Mouse (Mus musculus) ES-Bruce4 (cell line): ENCODE results near the gene Srsf12. TPM values are rescaled to one million over a fixed set of nuclear protein-coding genes. Genes with fewer than 3 reads are reported as not detected.
A peak's percentile ranks its signal among the peaks of the same experiment; 100 is the strongest.

Source experiments
- H3K27ac ChIP-seq: 2 replicates; pipeline ENCODE4 v1.5.1; 2012; ENCODE audit warnings: low read length, inconsistent platforms; ENCODE audit not compliant: insufficient read depth
- H3K27me3 ChIP-seq: 2 replicates; pipeline ENCODE4 v1.6.1; 2012; ENCODE audit warnings: mild to moderate bottlenecking, low read length, inconsistent platforms; ENCODE audit not compliant: control insufficient read depth, poor library complexity, insufficient read depth, severe bottlenecking
- H3K36me3 ChIP-seq: 2 replicates; pipeline ENCODE4 v1.6.1; 2012; ENCODE audit warnings: inconsistent platforms, mild to moderate bottlenecking, low read length, moderate library complexity; ENCODE audit not compliant: control insufficient read depth, poor library complexity, insufficient read depth, severe bottlenecking
- H3K4me1 ChIP-seq: one replicate; pipeline ENCODE4 v1.8.1; 2011; ENCODE audit warnings: low read length; ENCODE audit not compliant: control insufficient read depth, insufficient read depth
- H3K4me3 ChIP-seq: 2 replicates; pipeline ENCODE4 v1.5.1; 2011; ENCODE audit warnings: low read depth, mild to moderate bottlenecking, low read length
- H3K9ac ChIP-seq: 2 replicates; pipeline ENCODE4 v1.6.1; 2012; ENCODE audit warnings: low read depth, mild to moderate bottlenecking, inconsistent platforms; ENCODE audit not compliant: poor library complexity, severe bottlenecking
- H3K9me3 ChIP-seq: replicated peaks from 2 replicates; pipeline ENCODE4 v1.6.1; 2012; ENCODE audit warnings: mild to moderate bottlenecking, low read length, inconsistent platforms; ENCODE audit not compliant: control insufficient read depth, poor library complexity, insufficient read depth, severe bottlenecking
- CTCF ChIP-seq: IDR thresholded peaks from one replicate; pipeline ENCODE4 v1.8.1; 2011; ENCODE audit warnings: low read depth, low read length
- EP300 ChIP-seq: IDR thresholded peaks from 2 replicates; pipeline ENCODE4 v1.6.1; 2011; ENCODE audit warnings: low read depth, low read length; ENCODE audit not compliant: insufficient read depth
- POLR2A ChIP-seq: IDR thresholded peaks from one replicate; pipeline ENCODE4 v1.8.1; 2011; ENCODE audit warnings: low read length; ENCODE audit not compliant: insufficient read depth
- polyA plus RNA-seq: library from polyadenylated mRNA; stranded (reverse); fragments of >200 nt; gene quantifications from 2 replicates; pipeline ENCODE4 v1.2.4, GENCODE M21; 2011; ENCODE audit warnings: low read depth; ENCODE audit not compliant: missing spikeins, insufficient read depth, insufficient read length

The Srsf12 gene
- polyA plus RNA-seq, 1 experiment, result 6.2 TPM

- Histone ChIP-seq H3K27me3 (no peaks in the 10 kb centered on the region), H3K4me3 (no peak overlapping the region), H3K9ac (no peak overlapping the region), H3K4me1 (peaks cover 4% of the 10 kb centered on the region), H3K9me3 (no peaks in the 10 kb centered on the region), H3K27ac (no peak overlapping the region), H3K36me3 (no peaks in the 10 kb centered on the region)
- TF ChIP-seq POLR2A (no peak), EP300 (peak; percentile 71; the same call in 1 of the 2 replicates)
These were observed 10.7 kb upstream of the Srsf12 start for GRCm38 (mm10) chr4:33198117-33198516.

DNA sequence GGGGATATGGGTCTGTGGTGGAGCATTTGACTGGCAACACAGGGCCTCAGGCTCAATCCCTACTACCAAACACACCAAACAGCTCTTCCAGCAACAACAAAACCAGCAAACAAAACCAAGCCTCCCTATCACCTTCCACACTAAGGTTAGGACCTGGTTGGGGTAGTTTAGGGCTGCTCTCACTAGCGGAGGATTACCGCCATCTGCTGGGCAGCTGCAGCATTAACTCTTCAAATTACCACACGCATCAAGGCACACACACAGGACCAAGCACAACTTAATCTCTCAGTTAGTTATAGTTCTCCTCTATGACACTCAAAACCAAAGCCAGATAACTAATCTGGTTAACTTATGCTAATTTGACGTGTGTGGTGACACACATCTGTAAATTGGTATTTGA lies 4.1 kb upstream of the Srsf12 start:
- peaks cover 5% of the 10 kb centered on the region for H3K4me1 ChIP-seq
- no peak overlapping the region for H3K27ac ChIP-seq
- H3K4me3 ChIP-seq, result no peak overlapping the region
- H3K9me3 ChIP-seq, result no peaks in the 10 kb centered on the region
- TF ChIP-seq CTCF, result peak; percentile 98
- no peak for TF ChIP-seq EP300
- no peaks in the 10 kb centered on the region for H3K36me3 ChIP-seq
- no peaks in the 10 kb centered on the region for H3K27me3 ChIP-seq
- H3K9ac ChIP-seq, result no peak overlapping the region

DNA sequence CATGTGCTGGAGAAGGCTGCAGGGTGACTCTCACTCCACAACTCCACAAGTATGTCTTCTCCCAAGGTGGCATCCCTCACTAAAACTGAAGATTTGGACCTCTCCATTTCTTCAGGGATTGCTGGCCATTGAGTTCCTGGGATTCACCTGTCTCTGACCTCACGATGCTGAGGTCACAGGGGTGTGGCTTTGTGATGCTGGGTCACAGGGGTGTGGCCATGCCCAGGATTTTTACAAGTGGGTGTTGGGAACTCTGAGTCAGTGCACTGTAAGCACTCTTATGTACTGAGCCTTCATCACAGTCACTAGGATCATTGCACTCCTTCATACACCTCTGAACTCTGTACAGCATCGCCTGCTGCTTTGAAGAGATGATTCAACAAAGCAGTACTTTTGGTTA lies 1.2 kb upstream of the Srsf12 start:
- H3K36me3 ChIP-seq, result no peaks in the 10 kb centered on the region
- H3K27ac ChIP-seq, result no peak overlapping the region
- H3K27me3 ChIP-seq, result no peaks in the 10 kb centered on the region
- no peak overlapping the region for H3K9ac ChIP-seq
- H3K4me1 ChIP-seq, result peaks cover 2% of the 10 kb centered on the region
- TF ChIP-seq POLR2A (no peak), CTCF (no peak), EP300 (no peak)
- no peak overlapping the region for H3K4me3 ChIP-seq
- H3K9me3 ChIP-seq, result no peaks in the 10 kb centered on the region

GRCm38 (mm10) chr4:33221847-33222246 lies 13.1 kb downstream of the Srsf12 start:
- H3K4me1 ChIP-seq, result no peaks in the 10 kb centered on the region
- no peak for TF ChIP-seq POLR2A
- no peak for TF ChIP-seq CTCF
- no peak for TF ChIP-seq EP300

GRCm38 (mm10) chr4:33224003-33224675 lies 15.3 kb downstream of the Srsf12 start:
- H3K9me3 ChIP-seq, result no peaks in the 10 kb centered on the region
- H3K27me3 ChIP-seq, result no peaks in the 10 kb centered on the region
- no peak overlapping the region for H3K27ac ChIP-seq
- no peaks in the 10 kb centered on the region for H3K36me3 ChIP-seq
- H3K4me1 ChIP-seq, result no peaks in the 10 kb centered on the region
- H3K9ac ChIP-seq, result no peak overlapping the region
- TF ChIP-seq CTCF (no peak), POLR2A (no peak), EP300 (no peak)
- no peak overlapping the region for H3K4me3 ChIP-seq

More at GRCm38 (mm10) chr4:33221847-33222246, 13.1 kb downstream of the Srsf12 start:
- Histone ChIP-seq H3K9me3 (no peaks in the 10 kb centered on the region), H3K4me3 (no peak overlapping the region), H3K27me3 (no peaks in the 10 kb centered on the region), H3K9ac (no peak overlapping the region), H3K27ac (no peak overlapping the region), H3K36me3 (no peaks in the 10 kb centered on the region)

- TF ChIP-seq EP300 (no peak), POLR2A (no peak), CTCF (no peak)
- H3K4me3 ChIP-seq, result no peak overlapping the region
- H3K9me3 ChIP-seq, result no peaks in the 10 kb centered on the region
These were observed 18.4 kb downstream of the Srsf12 start for GRCm38 (mm10) chr4:33227164-33227563.

More at GRCm38 (mm10) chr4:33227164-33227563, 18.4 kb downstream of the Srsf12 start:
- H3K27me3 ChIP-seq, result no peaks in the 10 kb centered on the region
- no peak overlapping the region for H3K27ac ChIP-seq
- H3K36me3 ChIP-seq, result no peaks in the 10 kb centered on the region
- H3K4me1 ChIP-seq, result no peaks in the 10 kb centered on the region
- no peak overlapping the region for H3K9ac ChIP-seq
